Mouse (Mus musculus): Measurements from ENCODE around the gene Klhl13.

GRCm38 (mm10) chrX:23328116-23328515, 36.8 kb downstream of the Klhl13 start:
- TF ChIP-seq POLR2A (IDR thresholded peaks at IDR 0.05; ENCODE audit: extremely low read depth, insufficient read depth, low read length) (no peak), CTCF (IDR thresholded peaks at IDR 0.05; ENCODE audit: extremely low read depth, insufficient read depth, low read length) (no peak)
